Mouse (Mus musculus) heart, adult 2 months (tissue): Measurements from ENCODE around the gene Col6a5. TPM values are rescaled to one million over a fixed set of nuclear protein-coding genes. Genes with fewer than 3 reads are reported as not detected.

Source experiments
- DNase-seq, 2 experiments: peaks; one replicate each; pipeline ENCODE4 v3.0.0; 2021
- H3K27ac ChIP-seq: fragments of 200-600 bp; 2 replicates; pipeline ENCODE4 v1.8.1; 2022
- H3K27me3 ChIP-seq: fragments of 200-500 bp; 2 replicates; pipeline ENCODE4 v1.6.1; 2012; ENCODE audit warnings: mild to moderate bottlenecking, low read length, inconsistent platforms, mixed read lengths; ENCODE audit not compliant: control insufficient read depth, insufficient read depth
- H3K36me3 ChIP-seq: fragments of 200-500 bp; 2 replicates; pipeline ENCODE4 v1.6.1; 2012; ENCODE audit warnings: low read length, inconsistent platforms; ENCODE audit not compliant: control insufficient read depth, insufficient read depth
- H3K4me1 ChIP-seq: fragments of 200-500 bp; 2 replicates; pipeline ENCODE4 v1.6.1; 2011; ENCODE audit warnings: low read length; ENCODE audit not compliant: control insufficient read depth, insufficient read depth
- H3K4me3 ChIP-seq: fragments of 200-600 bp; 2 replicates; pipeline ENCODE4 v1.8.1; 2022
- H3K79me2 ChIP-seq: fragments of 200-500 bp; replicated peaks from 2 replicates; pipeline ENCODE4 v1.6.1; 2012; ENCODE audit warnings: mild to moderate bottlenecking, inconsistent platforms, low read length, moderate library complexity, mixed read lengths; ENCODE audit not compliant: control insufficient read depth, insufficient read depth
- H3K9ac ChIP-seq: fragments of 200-500 bp; 2 replicates; pipeline ENCODE4 v1.6.1; 2012; ENCODE audit warnings: low read depth, mild to moderate bottlenecking, control low read depth, inconsistent platforms, low read length, mixed read lengths
- CTCF ChIP-seq: fragments of 200-600 bp; IDR thresholded peaks from 2 replicates; pipeline ENCODE4 v1.8.1; 2022; ENCODE audit warnings: antibody characterized with exemption, mild to moderate bottlenecking, moderate library complexity
- EP300 ChIP-seq: fragments of 200-500 bp; IDR thresholded peaks from 2 replicates; pipeline ENCODE4 v1.6.1; 2011; ENCODE audit warnings: low read depth, low read length, control low read depth; ENCODE audit not compliant: insufficient read depth
- POLR2A ChIP-seq: fragments of 200-500 bp; IDR thresholded peaks from 2 replicates; pipeline ENCODE4 v1.6.1; 2011; ENCODE audit warnings: mild to moderate bottlenecking, low read depth, low read length, control low read depth; ENCODE audit not compliant: insufficient read depth
- WGBS: fragments of 180-500 bp; shearing (Covaris S2); methylation state at CpG from one replicate; pipeline ENCODE4 v1.1.7; 2018; 5-methylcytosine and 5-hydroxymethylcytosine counted together
- intact Hi-C: fragments of 180-260 bp; cut with DNase I; formaldehyde crosslinking; loops from one replicate; pipeline ENCODE4 v1.15.1; 2025
- polyA plus RNA-seq: library from polyadenylated mRNA; depleted of rRNA; stranded (reverse); fragments of >200 nt; gene quantifications from 2 replicates; pipeline ENCODE4 v1.2.3, GENCODE M21; 2012; rRNA removed
- total RNA-seq, 2 experiments: library from RNA; stranded (reverse); gene quantifications; 2 replicates each; pipeline ENCODE4 v1.2.3; 2021

The Col6a5 gene
- total and polyA plus RNA-seq, 3 experiments = 0.09 to 0.50 (median 0.14) TPM

- Histone ChIP-seq H3K9ac (no peak overlapping the region), H3K79me2 (no peaks in the 10 kb centered on the region), H3K27me3 (no peaks in the 10 kb centered on the region), H3K4me3 (no peak overlapping the region), H3K36me3 (no peaks in the 10 kb centered on the region), H3K4me1 (no peaks in the 10 kb centered on the region; the same call in 1 of the 2 replicates), H3K27ac (no peak overlapping the region)
- TF ChIP-seq CTCF = no peak
- TF ChIP-seq EP300 = no peak
- TF ChIP-seq POLR2A = no peak
- intact Hi-C loops = no loop called here
- WGBS = 70% methylated on average over 7 of the region's 7 CpGs
- DNase-seq = peak in 1 of 2 experiments; percentile 21
These were observed 149.0 kb downstream of the Col6a5 start for GRCm38 (mm10) chr9:105811458-105811857.

- no peak overlapping the region for H3K27ac ChIP-seq
- no peak for TF ChIP-seq CTCF
- TF ChIP-seq POLR2A = no peak
- no peak for TF ChIP-seq EP300
- H3K4me1 ChIP-seq = no peaks in the 10 kb centered on the region; the same call in 1 of the 2 replicates
- H3K36me3 ChIP-seq = no peaks in the 10 kb centered on the region
- H3K27me3 ChIP-seq = no peaks in the 10 kb centered on the region
- no peak for DNase-seq
- H3K79me2 ChIP-seq = no peaks in the 10 kb centered on the region
- no peak overlapping the region for H3K9ac ChIP-seq
- no peak overlapping the region for H3K4me3 ChIP-seq
- 81% methylated on average over 17 of the region's 17 CpGs for WGBS
- intact Hi-C loops = no loop called here
These were observed 151.4 kb downstream of the Col6a5 start for GRCm38 (mm10) chr9:105808920-105809505.

Other genes with a start within 250 kb of the Col6a5 start
- 1 to 10 TPM; 2.5 to 3.5 TPM for gene Col6a6, start 132.5 kb downstream of the Col6a5 start, total RNA-seq
- 1.5 and 2.3 TPM in 2 replicates for gene Col6a6, start 132.5 kb downstream of the Col6a5 start, polyA plus RNA-seq
- not detected for gene Col6a4, start 136.1 kb upstream of the Col6a5 start, total RNA-seq
- gene Col6a4, start 136.1 kb upstream of the Col6a5 start, polyA plus RNA-seq = not detected in 2 replicates
- 1 to 10 TPM; 1.6 to 2.3 TPM for gene Glyctk, start 197.5 kb upstream of the Col6a5 start, total RNA-seq
- gene Glyctk, start 197.5 kb upstream of the Col6a5 start, polyA plus RNA-seq = 2.0 and 3.4 TPM in 2 replicates
- 10 to 100 TPM; 35.1 to 37.0 TPM for gene Wdr82, start 210.3 kb upstream of the Col6a5 start, total RNA-seq
- 30.5 and 61.6 TPM in 2 replicates for gene Wdr82, start 210.3 kb upstream of the Col6a5 start, polyA plus RNA-seq
- gene Ppm1m, start 239.1 kb upstream of the Col6a5 start, total RNA-seq = 10 to 100 TPM; 10.8 to 12.1 TPM
- 17.4 and 18.9 TPM in 2 replicates for gene Ppm1m, start 239.1 kb upstream of the Col6a5 start, polyA plus RNA-seq
- 100 to 1,000 TPM; 182 to 219 TPM for gene Twf2, start 242.5 kb upstream of the Col6a5 start, total RNA-seq
- gene Twf2, start 242.5 kb upstream of the Col6a5 start, polyA plus RNA-seq = 251 and 268 TPM in 2 replicates